Mouse (Mus musculus) MEL (cell line): Measurements from ENCODE around the gene Xkr7. TPM values are rescaled to one million over a fixed set of nuclear protein-coding genes. Genes with fewer than 3 reads are reported as not detected.

ENCODE experiments used
- DNase-seq: peaks from one replicate; pipeline ENCODE4 v3.0.0; 2011; ENCODE audit warnings: low read depth, low spot score
- H3K27ac ChIP-seq: 2 replicates; pipeline ENCODE4 v1.5.1; 2012; ENCODE audit warnings: low read depth, mild to moderate bottlenecking, control low read depth, low read length, moderate library complexity; ENCODE audit not compliant: control insufficient read depth
- H3K27me3 ChIP-seq, 2 experiments: fragments of 150-350 bp in 1 of 2; sonication (generic) in 1 of 2; 2 replicates each; pipeline ENCODE4 v1.6.1; 2012; ENCODE audit warnings: low read length in 2 of 2, mild to moderate bottlenecking in 2 of 2, improper control_type of control experiment in 1 of 2, moderate library complexity in 1 of 2; ENCODE audit not compliant: insufficient read depth in 2 of 2, control insufficient read depth in 1 of 2
- H3K36me3 ChIP-seq, 2 experiments: 2 replicates each; pipeline ENCODE4 v1.6.1; 2012 to 2014; ENCODE audit warnings: low read length in 2 of 2, improper control_type of control experiment in 1 of 2, inconsistent platforms in 1 of 2, mild to moderate bottlenecking in 1 of 2; ENCODE audit not compliant: insufficient read depth in 2 of 2, control insufficient read depth in 1 of 2
- H3K4me1 ChIP-seq, 2 experiments: fragments of 150-350 bp in 1 of 2; sonication (generic) in 1 of 2; 2 replicates each; pipeline ENCODE4 v1.6.1; 2012; ENCODE audit warnings: low read length in 2 of 2, improper control_type of control experiment in 1 of 2, mild to moderate bottlenecking in 1 of 2; ENCODE audit not compliant: insufficient read depth in 2 of 2, control insufficient read depth in 1 of 2
- H3K4me3 ChIP-seq, 2 experiments: fragments of 150-350 bp in 1 of 2; sonication (generic) in 1 of 2; 2 replicates each; pipeline ENCODE4 v1.5.1; 2012; ENCODE audit warnings: low read depth in 2 of 2, low read length in 2 of 2, mild to moderate bottlenecking in 2 of 2, moderate library complexity in 2 of 2, control low read depth in 1 of 2, improper control_type of control experiment in 1 of 2; ENCODE audit not compliant: control insufficient read depth in 1 of 2, insufficient read depth in 1 of 2
- H3K79me2 ChIP-seq: 2 replicates; pipeline ENCODE4 v1.6.1; 2012; ENCODE audit warnings: mild to moderate bottlenecking, low read length, moderate library complexity; ENCODE audit not compliant: control insufficient read depth, poor library complexity, insufficient read depth
- H3K9ac ChIP-seq: 2 replicates; pipeline ENCODE4 v1.6.1; 2012; ENCODE audit warnings: low read depth, mild to moderate bottlenecking, control low read depth, low read length, moderate library complexity; ENCODE audit not compliant: control insufficient read depth, poor library complexity, severe bottlenecking
- H3K9me3 ChIP-seq: fragments of 150-350 bp; sonication (generic); replicated peaks from 2 replicates; pipeline ENCODE4 v1.6.1; 2012; ENCODE audit warnings: mild to moderate bottlenecking, low read length, improper control_type of control experiment, moderate library complexity; ENCODE audit not compliant: insufficient read depth
- CHD2 ChIP-seq: IDR thresholded peaks from 2 replicates; pipeline ENCODE4 v1.6.1; 2011; ENCODE audit warnings: low read length, improper control_type of control experiment
- ETS1 ChIP-seq: IDR thresholded peaks from 2 replicates; pipeline ENCODE4 v1.6.1; 2012; ENCODE audit warnings: low read depth, mild to moderate bottlenecking, inconsistent platforms, low read length, improper control_type of control experiment, moderate library complexity
- GABPA ChIP-seq: IDR thresholded peaks from 2 replicates; pipeline ENCODE4 v1.6.1; 2012; ENCODE audit warnings: low read depth, mild to moderate bottlenecking, inconsistent platforms, low read length, improper control_type of control experiment, moderate library complexity
- HCFC1 ChIP-seq: IDR thresholded peaks from 2 replicates; pipeline ENCODE4 v1.6.1; 2012; ENCODE audit warnings: low read depth, mild to moderate bottlenecking, inconsistent platforms, low read length, improper control_type of control experiment, moderate library complexity
- KAT2A ChIP-seq: conservative IDR thresholded peaks from 2 replicates; pipeline ENCODE4 v1.6.1; 2012; ENCODE audit warnings: low read depth, low read length, improper control_type of control experiment, inconsistent platforms
- MEF2A ChIP-seq: IDR thresholded peaks from 2 replicates; pipeline ENCODE4 v1.6.1; 2014; ENCODE audit warnings: low read depth, mild to moderate bottlenecking, inconsistent platforms, low read length, improper control_type of control experiment; ENCODE audit not compliant: poor library complexity, insufficient replicate concordance, severe bottlenecking; ENCODE audit errors: extremely low read depth
- MYB ChIP-seq: IDR thresholded peaks from 2 replicates; pipeline ENCODE4 v1.6.1; 2011; ENCODE audit warnings: mild to moderate bottlenecking, low read depth, low read length, improper control_type of control experiment
- POLR2A ChIP-seq, 2 experiments: IDR thresholded peaks; 2 replicates each; pipeline ENCODE4 v1.6.1; 2011 to 2012; ENCODE audit warnings: low read length in 2 of 2, mild to moderate bottlenecking in 2 of 2, control low read depth in 1 of 2, improper control_type of control experiment in 1 of 2, low read depth in 1 of 2, moderate library complexity in 1 of 2; ENCODE audit not compliant: control insufficient read depth in 1 of 2, insufficient read depth in 1 of 2, poor library complexity in 1 of 2
- POLR2AphosphoS2 ChIP-seq: IDR thresholded peaks from 2 replicates; pipeline ENCODE4 v1.6.1; 2011; ENCODE audit warnings: low read length, improper control_type of control experiment
- RAD21 ChIP-seq: IDR thresholded peaks from 2 replicates; pipeline ENCODE4 v1.6.1; 2011; ENCODE audit warnings: mild to moderate bottlenecking, low read depth, low read length, improper control_type of control experiment
- RCOR1 ChIP-seq: IDR thresholded peaks from 2 replicates; pipeline ENCODE4 v1.6.1; 2012; ENCODE audit warnings: low read depth, mild to moderate bottlenecking, inconsistent platforms, low read length, improper control_type of control experiment
- SIN3A ChIP-seq: IDR thresholded peaks from 2 replicates; pipeline ENCODE4 v1.6.1; 2012; ENCODE audit warnings: low read length, improper control_type of control experiment, inconsistent platforms
- TAL1 ChIP-seq: IDR thresholded peaks from 2 replicates; pipeline ENCODE4 v1.6.1; 2012; ENCODE audit warnings: mild to moderate bottlenecking, inconsistent platforms, low read length, moderate library complexity, mixed read lengths
- TBP ChIP-seq: IDR thresholded peaks from 2 replicates; pipeline ENCODE4 v1.8.0; 2011; ENCODE audit warnings: low read depth, low read length, improper control_type of control experiment
- TCF12 ChIP-seq: IDR thresholded peaks from 2 replicates; pipeline ENCODE4 v1.6.1; 2014; ENCODE audit warnings: low read depth, mild to moderate bottlenecking, inconsistent platforms, low read length, improper control_type of control experiment, moderate library complexity
- UBTF ChIP-seq: IDR thresholded peaks from 2 replicates; pipeline ENCODE4 v1.6.1; 2012; ENCODE audit warnings: low read depth, mild to moderate bottlenecking, inconsistent platforms, low read length, improper control_type of control experiment, moderate library complexity, borderline replicate concordance; ENCODE audit not compliant: insufficient read depth
- USF1 ChIP-seq: IDR thresholded peaks from 2 replicates; pipeline ENCODE4 v1.6.1; 2014; ENCODE audit warnings: low read depth, mild to moderate bottlenecking, inconsistent platforms, low read length, improper control_type of control experiment, moderate library complexity
- ZC3H11A ChIP-seq: IDR thresholded peaks from 2 replicates; pipeline ENCODE4 v1.6.1; 2012; ENCODE audit warnings: low read depth, mild to moderate bottlenecking, inconsistent platforms, low read length, improper control_type of control experiment
- polyA plus RNA-seq, 2 experiments: library from polyadenylated mRNA; stranded (reverse) in 1 of 2; unstranded in 1 of 2; fragments of >175 nt in 1 of 2; fragments of >200 nt in 1 of 2; gene quantifications; 2 replicates each; pipeline versions ENCODE4 v1.2.1 to v1.2.4; 2012; ENCODE audit warnings: low replicate concordance in 2 of 2, low read depth in 1 of 2; ENCODE audit not compliant: insufficient read length in 2 of 2, insufficient read depth in 1 of 2, missing spikeins in 1 of 2
- total RNA-seq: library from RNA; depleted of rRNA; stranded (reverse); fragments of 300-350 nt; gene quantifications from 2 replicates; pipeline ENCODE4 v1.2.3, GENCODE M21; 2012

Xkr7 gene
- total and polyA plus RNA-seq, 3 experiments: not detected

- no peaks in the 10 kb centered on the region for H3K27me3 ChIP-seq
- TF ChIP-seq CHD2 (no peak), RAD21 (no peak), ZC3H11A (no peak), TAL1 (no peak), GABPA (no peak), KAT2A (no peak), POLR2A (IDR thresholded peaks at IDR 0.05; ENCODE audit: control insufficient read depth in 1 of 2, insufficient read depth in 1 of 2, low read depth in 1 of 2, low read length in 2 of 2, poor library complexity in 1 of 2) (no peak), ETS1 (no peak), MEF2A (no peak), TBP (no peak), USF1 (no peak), SIN3A (no peak), UBTF (no peak)
- TF ChIP-seq, all 39 proteins: peak for 0
- no peaks in the 10 kb centered on the region for H3K36me3 ChIP-seq
These were observed 54.5 kb downstream of the Xkr7 start for GRCm38 (mm10) chr2:153086166-153086565.

GRCm38 (mm10) chr2:153087091-153087490, 55.4 kb downstream of the Xkr7 start:
- no peaks in the 10 kb centered on the region for H3K27me3 ChIP-seq
- TF ChIP-seq MYB (no peak), RCOR1 (no peak), POLR2AphosphoS2 (no peak), HCFC1 (no peak), TCF12 (no peak), KAT2A (no peak), ZC3H11A (no peak)
- H3K79me2 ChIP-seq: no peaks in the 10 kb centered on the region
- H3K4me1 ChIP-seq: no peaks in the 10 kb centered on the region
- H3K9me3 ChIP-seq: no peaks in the 10 kb centered on the region
- no peak overlapping the region for H3K27ac ChIP-seq
- H3K4me3 ChIP-seq: no peak overlapping the region
- no peak overlapping the region for H3K9ac ChIP-seq
- H3K36me3 ChIP-seq: no peaks in the 10 kb centered on the region
- DNase-seq: no peak

More at GRCm38 (mm10) chr2:153086166-153086565, 54.5 kb downstream of the Xkr7 start:
- no peak for DNase-seq
- H3K9ac ChIP-seq: no peak overlapping the region
- no peaks in the 10 kb centered on the region for H3K79me2 ChIP-seq
- H3K4me1 ChIP-seq: no peaks in the 10 kb centered on the region
- no peaks in the 10 kb centered on the region for H3K9me3 ChIP-seq
- H3K4me3 ChIP-seq: no peak overlapping the region
- H3K27ac ChIP-seq: no peak overlapping the region
